13 mouse cellular contexts compared by ENCODE assay signal in the genomic region with DNA sequence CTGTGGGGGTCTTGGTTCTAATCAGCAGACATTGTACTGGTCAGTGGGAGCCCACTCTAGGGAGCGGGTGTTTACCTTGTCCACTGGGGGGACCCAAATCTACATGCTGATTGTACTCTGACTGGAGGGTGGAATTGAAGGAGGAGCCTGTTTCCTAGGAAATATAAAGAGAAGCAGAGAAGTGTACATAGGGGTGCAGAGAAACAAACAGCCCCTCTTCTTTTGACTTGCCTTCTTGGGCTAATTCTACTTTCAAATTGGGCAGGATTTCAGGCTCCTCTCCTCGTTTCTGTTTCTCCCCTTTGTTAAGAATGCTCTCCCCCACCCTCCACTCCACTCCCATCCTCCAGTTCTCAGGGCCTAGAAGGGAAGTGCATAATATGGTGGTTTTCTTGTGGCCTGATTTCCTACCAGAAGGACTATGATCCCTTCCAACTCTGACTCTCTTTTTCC.
A peak's percentile ranks its signal among the peaks of the same experiment; 100 is the strongest.
DNase-seq lines count a peak whose midpoint lies in the region; ATAC-seq and TF ChIP-seq lines count a peak whose summit lies in the region.
"Had no signal": no experiment of that assay in that cellular context is flagged by ENCODE, and none has a peak within 500 bp of the region (broad histone marks: within the 10 kb centered on the region; RNA-seq: fewer than 3 reads in every experiment).

No protein-coding gene starts in this region.

- no peak overlapping the region for H3K9ac ChIP-seq in hindbrain, embryonic 12.5 days
- H3K9ac ChIP-seq in midbrain, postnatal 0 days (replicated peaks; ENCODE audit: low read length, poor library complexity, severe bottlenecking) = no peak overlapping the region
- H3K9ac ChIP-seq in kidney, embryonic 14.5 days (ENCODE audit: low read depth, low read length) = no peak overlapping the region
- H3K9ac ChIP-seq: embryonic facial prominence, embryonic 13.5 days; limb, embryonic 13.5 days had no signal

- no peak overlapping the region for H3K4me2 ChIP-seq in hindbrain, embryonic 12.5 days (replicated peaks)
- H3K4me2 ChIP-seq in midbrain, postnatal 0 days (ENCODE audit: low read depth, low read length, poor library complexity, severe bottlenecking) = no peak overlapping the region
- H3K4me2 ChIP-seq in kidney, embryonic 14.5 days (replicated peaks; ENCODE audit: low read depth, low read length) = no peak overlapping the region
- H3K4me2 ChIP-seq: embryonic facial prominence, embryonic 13.5 days; heart, embryonic 11.5 days; limb, embryonic 13.5 days had no signal

- ATAC-seq in hindbrain, embryonic 12.5 days (ENCODE audit: low FRiP score) = peak; percentile 84
- peak; percentile 39; the same call in 1 of the 2 replicates for ATAC-seq in midbrain, postnatal 0 days (ENCODE audit: low FRiP score)
- no peak for ATAC-seq in kidney, embryonic 14.5 days (ENCODE audit: low FRiP score, low TSS enrichment)

- H3K4me3 ChIP-seq in forebrain, embryonic 10.5 days = no peak overlapping the region
- no peak overlapping the region for H3K4me3 ChIP-seq in hindbrain, embryonic 12.5 days
- no peak overlapping the region for H3K4me3 ChIP-seq in midbrain, postnatal 0 days (ENCODE audit: low read depth, low read length)
- H3K4me3 ChIP-seq in kidney, embryonic 14.5 days (ENCODE audit: low read length) = no peak overlapping the region
- H3K4me3 ChIP-seq: embryonic facial prominence, embryonic 13.5 days; limb, embryonic 13.5 days had no signal

- peaks cover 11% of the 10 kb centered on the region for H3K36me3 ChIP-seq in forebrain, embryonic 10.5 days (replicated peaks)
- no peaks in the 10 kb centered on the region for H3K36me3 ChIP-seq in hindbrain, embryonic 12.5 days
- H3K36me3 ChIP-seq in midbrain, postnatal 0 days (ENCODE audit: insufficient read depth, low read length) = no peaks in the 10 kb centered on the region
- no peaks in the 10 kb centered on the region for H3K36me3 ChIP-seq in kidney, embryonic 14.5 days (ENCODE audit: control insufficient read depth, insufficient read depth, low read length)
- H3K36me3 ChIP-seq: embryonic facial prominence, embryonic 13.5 days; G1E; limb, embryonic 13.5 days had no signal

- peaks cover 98% of the 10 kb centered on the region for H3K4me1 ChIP-seq in forebrain, embryonic 10.5 days
- peaks cover 13% of the 10 kb centered on the region for H3K4me1 ChIP-seq in hindbrain, embryonic 12.5 days
- H3K4me1 ChIP-seq in midbrain, postnatal 0 days (ENCODE audit: insufficient read depth, low read length) = no peaks in the 10 kb centered on the region
- H3K4me1 ChIP-seq in kidney, embryonic 14.5 days (ENCODE audit: control insufficient read depth, insufficient read depth, low read length) = 0 out of 2 replicates have a peak, but pooled peaks cover 7% of the 10 kb centered on the region

- 15% methylated on average over 2 of the region's 2 CpGs for WGBS in forebrain, embryonic 10.5 days
- 15% methylated on average over 2 of the region's 2 CpGs for WGBS in hindbrain, embryonic 12.5 days
- WGBS in midbrain, postnatal 0 days = 16% methylated on average over 2 of the region's 2 CpGs
- 58% methylated on average over 2 of the region's 2 CpGs for WGBS in kidney, embryonic 14.5 days

- H3K27ac ChIP-seq in forebrain, embryonic 10.5 days = peak overlapping the region; percentile 76
- no peak overlapping the region for H3K27ac ChIP-seq in hindbrain, embryonic 12.5 days
- H3K27ac ChIP-seq in midbrain, postnatal 0 days (ENCODE audit: low read depth, low read length) = 0 out of 2 replicates have a peak overlapping the region, but pooled peaks have one; percentile 6
- no peak overlapping the region for H3K27ac ChIP-seq in kidney, embryonic 14.5 days (ENCODE audit: low read depth, low read length)
- H3K27ac ChIP-seq: embryonic facial prominence, embryonic 13.5 days; limb, embryonic 13.5 days had no signal

- TF ChIP-seq CTCF in midbrain, postnatal 0 days (IDR thresholded peaks at IDR 0.05) = peak; percentile 52

- no peaks in the 10 kb centered on the region for H3K27me3 ChIP-seq in forebrain, embryonic 10.5 days (ENCODE audit: poor library complexity, severe bottlenecking)
- H3K27me3 ChIP-seq in hindbrain, embryonic 12.5 days = no peaks in the 10 kb centered on the region
- H3K27me3 ChIP-seq in midbrain, postnatal 0 days (ENCODE audit: insufficient read depth, low read length) = no peaks in the 10 kb centered on the region
- no peaks in the 10 kb centered on the region for H3K27me3 ChIP-seq in kidney, embryonic 14.5 days (ENCODE audit: control insufficient read depth, insufficient read depth, low read length)
- H3K27me3 ChIP-seq: embryonic facial prominence, embryonic 13.5 days; limb, embryonic 13.5 days had no signal

- H3K9me3 ChIP-seq in forebrain, embryonic 10.5 days = no peaks in the 10 kb centered on the region
- H3K9me3 ChIP-seq in hindbrain, embryonic 12.5 days (replicated peaks) = no peaks in the 10 kb centered on the region
- H3K9me3 ChIP-seq in midbrain, postnatal 0 days (ENCODE audit: low read length) = no peaks in the 10 kb centered on the region
- no peaks in the 10 kb centered on the region for H3K9me3 ChIP-seq in kidney, embryonic 14.5 days (ENCODE audit: control insufficient read depth, low read length)
- H3K9me3 ChIP-seq: embryonic facial prominence, embryonic 13.5 days; G1E; limb, embryonic 13.5 days had no signal

- DNase-seq in left cerebral cortex, postnatal 4 days = peak; percentile 31
- DNase-seq in left cerebral cortex, adult 8-10 months (ENCODE audit: low spot score in 2 of 2) = no peak
- DNase-seq in forebrain, embryonic 10.5 days (ENCODE audit: extremely low spot score, low spot score) = no peak
- peak; percentile 50 for DNase-seq in midbrain, postnatal 0 days (ENCODE audit: low spot score)
- no peak for DNase-seq in testis, postnatal 10 days (ENCODE audit: low spot score)
- no peak for DNase-seq in ovary, postnatal 10 days (ENCODE audit: low spot score)
- DNase-seq: kidney, postnatal 25 days had no signal

- intact Hi-C loops in left cerebral cortex, postnatal 4 days (cut with DNase I) = no loop called here

Comparison
In these comparisons a context has a peak if more than half of its experiments do, and no peak if none do; other contexts are left out.
1. DNase-seq: peak in left cerebral cortex, postnatal 4 days (single experiment) and midbrain, postnatal 0 days (single experiment); none in left cerebral cortex, adult 8-10 months (0 of 2), forebrain, embryonic 10.5 days (single experiment), testis, postnatal 10 days (single experiment) and ovary, postnatal 10 days (single experiment).
2. H3K27ac ChIP-seq: peak in forebrain, embryonic 10.5 days (single experiment) and midbrain, postnatal 0 days (single experiment); none in hindbrain, embryonic 12.5 days (single experiment) and kidney, embryonic 14.5 days (single experiment).